Mouse (Mus musculus): ENCODE data around the gene Gm5478. TPM values are rescaled to one million over a fixed set of nuclear protein-coding genes. Genes with fewer than 3 reads are reported as not detected.

The Gm5478 gene
- not detected in 2 replicates for polyA plus RNA-seq (2012; rRNA removed; ENCODE audit: low replicate concordance)

GRCm38 (mm10) chr15:101647280-101647679 lies at the start of gene Gm5478:
Gm5478 (minus strand) TSS chr15:101647380.

DNA sequence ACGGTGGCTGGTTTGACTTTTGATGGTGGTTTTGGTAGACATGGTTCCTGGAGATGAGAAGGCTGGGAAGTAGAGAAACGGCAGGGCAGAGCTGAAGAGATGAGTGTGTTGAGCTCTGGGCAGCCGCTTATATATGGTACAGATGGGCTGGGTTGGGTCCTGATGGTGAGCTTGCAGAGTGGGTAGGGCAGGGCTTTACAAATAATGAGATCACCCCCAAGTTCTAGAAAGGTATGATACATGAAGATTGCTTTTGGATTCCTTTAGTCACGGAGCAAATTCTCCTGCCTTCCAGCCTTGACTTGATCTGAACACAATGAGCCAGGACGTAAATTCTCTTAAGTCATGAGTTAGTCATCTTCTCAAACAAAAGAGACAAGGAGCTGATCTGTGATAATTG lies 47.0 kb upstream of the Gm5478 start, which contains the start of gene Krt6a:
TSS of gene Krt6a (minus strand) at position 101 of the 400 bp plus-strand sequence.

GRCm38 (mm10) chr15:101680187-101680586 lies 33.0 kb upstream of the Gm5478 start, which contains the start of gene Krt6b:
Krt6b (minus strand) TSS chr15:101680287.

GRCm38 (mm10) chr15:101627884-101628283 lies 19.3 kb downstream of the Gm5478 start, which contains the start of gene Gm5414:
Gm5414 (minus strand) TSS chr15:101628188.

Other genes starting within 250 kb of the Gm5478 start
- gene Krt7, start 236.3 kb downstream of the Gm5478 start, polyA plus RNA-seq (2012; rRNA removed; ENCODE audit: low replicate concordance), result 24.5 and 50.1 TPM in 2 replicates
- gene Krt87, start 208.6 kb downstream of the Gm5478 start, polyA plus RNA-seq (2012; rRNA removed; ENCODE audit: low replicate concordance), result 0.51 TPM in 1 of 2 replicates, not detected in the other
- gene Krt88, start 199.6 kb downstream of the Gm5478 start, polyA plus RNA-seq (2012; rRNA removed; ENCODE audit: low replicate concordance), result 0.28 TPM in 1 of 2 replicates, not detected in the other
- not detected in 2 replicates for gene Krt81, start 183.6 kb downstream of the Gm5478 start, polyA plus RNA-seq (2012; rRNA removed; ENCODE audit: low replicate concordance)
- not detected in 2 replicates for gene Krt86, start 173.9 kb downstream of the Gm5478 start, polyA plus RNA-seq (2012; rRNA removed; ENCODE audit: low replicate concordance)
- gene Krt83, start 155.9 kb downstream of the Gm5478 start, polyA plus RNA-seq (2012; rRNA removed; ENCODE audit: low replicate concordance), result 0.07 TPM in 1 of 2 replicates, not detected in the other
- gene Gm49425, start 130.1 kb downstream of the Gm5478 start, polyA plus RNA-seq (2012; rRNA removed; ENCODE audit: low replicate concordance), result not detected in 2 replicates
- gene Krt84, start 114.6 kb downstream of the Gm5478 start, polyA plus RNA-seq (2012; rRNA removed; ENCODE audit: low replicate concordance), result not detected in 2 replicates
- not detected in 2 replicates for gene Krt82, start 96.7 kb downstream of the Gm5478 start, polyA plus RNA-seq (2012; rRNA removed; ENCODE audit: low replicate concordance)
- gene Krt90, start 84.4 kb downstream of the Gm5478 start, polyA plus RNA-seq (2012; rRNA removed; ENCODE audit: low replicate concordance), result not detected in 2 replicates
- not detected in 2 replicates for gene Krt75, start 73.5 kb downstream of the Gm5478 start, polyA plus RNA-seq (2012; rRNA removed; ENCODE audit: low replicate concordance)
- not detected in 2 replicates for gene Gm5414, start 19.2 kb downstream of the Gm5478 start, polyA plus RNA-seq (2012; rRNA removed; ENCODE audit: low replicate concordance)
- not detected in 2 replicates for gene Krt6b, start 32.9 kb upstream of the Gm5478 start, polyA plus RNA-seq (2012; rRNA removed; ENCODE audit: low replicate concordance)
- not detected in 2 replicates for gene Krt6a, start 46.9 kb upstream of the Gm5478 start, polyA plus RNA-seq (2012; rRNA removed; ENCODE audit: low replicate concordance)
- gene Krt5, start 65.5 kb upstream of the Gm5478 start, polyA plus RNA-seq (2012; rRNA removed; ENCODE audit: low replicate concordance), result not detected in 2 replicates
- not detected in 2 replicates for gene Krt71, start 95.7 kb upstream of the Gm5478 start, polyA plus RNA-seq (2012; rRNA removed; ENCODE audit: low replicate concordance)
- not detected in 2 replicates for gene Krt72, start 139.1 kb upstream of the Gm5478 start, polyA plus RNA-seq (2012; rRNA removed; ENCODE audit: low replicate concordance)
- gene Krt73, start 155.0 kb upstream of the Gm5478 start, polyA plus RNA-seq (2012; rRNA removed; ENCODE audit: low replicate concordance), result not detected in 2 replicates
- gene Krt2, start 170.8 kb upstream of the Gm5478 start, polyA plus RNA-seq (2012; rRNA removed; ENCODE audit: low replicate concordance), result 0.05 TPM in 1 of 2 replicates, not detected in the other
- 0.05 and 0.08 TPM in 2 replicates for gene Krt1, start 203.4 kb upstream of the Gm5478 start, polyA plus RNA-seq (2012; rRNA removed; ENCODE audit: low replicate concordance)
- not detected in 2 replicates for gene Krt77, start 222.3 kb upstream of the Gm5478 start, polyA plus RNA-seq (2012; rRNA removed; ENCODE audit: low replicate concordance)
- gene Krt76, start 245.5 kb upstream of the Gm5478 start, polyA plus RNA-seq (2012; rRNA removed; ENCODE audit: low replicate concordance), result not detected in 2 replicates

Data from duodenum, adult 2 months (tissue).